7 mouse cellular contexts compared by ENCODE assay signal in the genomic region with DNA sequence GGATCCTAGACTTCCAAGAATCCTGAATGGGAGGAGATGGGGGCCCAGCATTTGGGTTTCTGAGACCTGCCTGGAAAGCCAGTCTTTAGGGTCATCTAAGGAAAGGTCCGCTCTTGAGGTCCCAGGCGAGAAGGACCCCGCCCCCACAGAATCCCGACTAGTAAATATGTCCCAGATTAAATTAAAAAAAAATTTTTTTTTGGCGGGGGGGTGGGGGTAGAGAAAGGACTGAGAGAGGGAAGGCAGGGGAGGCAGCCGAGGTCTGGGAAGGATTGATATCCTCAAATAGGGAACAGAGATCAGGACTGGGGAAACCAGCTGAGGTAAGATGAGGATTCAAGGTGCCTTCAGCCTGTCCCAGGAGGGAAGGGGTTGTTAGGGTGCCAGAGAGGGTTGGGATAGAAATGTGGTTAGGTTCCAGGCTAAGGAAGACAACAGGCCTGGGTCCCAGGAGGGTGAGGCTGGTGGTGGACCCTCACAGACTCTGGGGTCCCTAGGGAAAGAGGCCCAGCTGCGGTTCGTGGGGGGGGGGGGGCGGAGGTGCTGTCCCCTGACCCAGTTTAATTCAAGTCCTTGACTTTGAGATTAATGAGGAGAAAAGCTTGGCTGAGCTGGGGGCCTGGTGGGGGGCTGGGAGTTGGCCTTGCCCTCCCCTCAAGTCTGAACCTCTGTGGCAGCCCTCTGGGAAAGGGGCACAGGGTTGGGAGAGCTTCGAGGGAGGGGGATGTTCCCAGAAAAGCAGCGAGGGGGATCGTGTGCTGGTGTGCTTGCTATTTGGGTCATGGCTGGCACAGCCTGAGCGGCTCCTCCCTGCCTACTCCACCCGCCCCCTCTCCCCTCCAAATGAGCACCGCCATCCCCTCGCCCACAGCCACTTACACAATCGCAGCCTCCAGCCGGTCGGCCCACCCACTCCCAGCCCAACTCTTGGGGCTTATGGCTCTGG. TPM values are rescaled to one million over a fixed set of nuclear protein-coding genes. Genes with fewer than 3 reads are reported as not detected.
DNase-seq lines count a peak whose midpoint lies in the region.

No protein-coding gene starts in this region.

- H3K9me3 ChIP-seq in forebrain, embryonic 10.5 days, result no peaks in the 10 kb centered on the region

- intact Hi-C loops in left cerebral cortex, postnatal 25 days (cut with DNase I), result loop anchor here (1.0 kb wide), 2 partner anchors 29 to 33 kb away; no protein-coding TSS in a partner anchor

- peaks cover 28% of the 10 kb centered on the region for H3K27me3 ChIP-seq in forebrain, embryonic 10.5 days (ENCODE audit: poor library complexity, severe bottlenecking)

- WGBS in forebrain, embryonic 10.5 days, result 18% methylated on average over 19 of the region's 19 CpGs

- peaks cover 66% of the 10 kb centered on the region for H3K4me1 ChIP-seq in forebrain, embryonic 10.5 days

- H3K27ac ChIP-seq in forebrain, embryonic 10.5 days, result peak overlapping the region; percentile 93

- H3K36me3 ChIP-seq in forebrain, embryonic 10.5 days (replicated peaks), result peaks cover 3% of the 10 kb centered on the region

- DNase-seq in left cerebral cortex, adult 18-20 months (ENCODE audit: low spot score in 2 of 2), result peak; percentile 64 to 80
- DNase-seq in left cerebral cortex, adult 11 months (ENCODE audit: low spot score), result no peak
- no peak for DNase-seq in forebrain, embryonic 10.5 days (ENCODE audit: extremely low spot score, low spot score)
- DNase-seq in left cerebral cortex, postnatal 25 days (ENCODE audit: low spot score in 2 of 2), result peak; percentile 57 to 85
- peak; percentile 59 for DNase-seq in right cerebral cortex, postnatal 14 days
- DNase-seq in spleen, adult 18-20 months, result no peak
- no peak for DNase-seq in frontal cortex, postnatal 25 days (ENCODE audit: low spot score in 2 of 2)

- peak overlapping the region; percentile 81 for H3K4me3 ChIP-seq in forebrain, embryonic 10.5 days

RNA-seq across cellular contexts. Expression of gene Ttyh1, which starts 1.0 kb away (rescaled TPM):
- 100 to 1,000 TPM; 597 TPM for total RNA-seq in left cerebral cortex, adult 18-20 months (2021)
- polyA plus RNA-seq in forebrain, embryonic 10.5 days (2016; fragmentation: Nextera tagmentation; extraction: Ambion mirVana), result 32.6 and 33.0 TPM in 2 replicates
- total RNA-seq in left cerebral cortex, postnatal 25 days (2021), result 100 to 1,000 TPM; 743 to 807 TPM

RNA-seq across cellular contexts. Expression of gene Leng8, which starts 16.6 kb away (rescaled TPM):
- total RNA-seq in left cerebral cortex, adult 18-20 months (2021), result 100 to 1,000 TPM; 125 to 149 TPM
- 60.6 and 61.5 TPM in 2 replicates for polyA plus RNA-seq in forebrain, embryonic 10.5 days (2016; fragmentation: Nextera tagmentation; extraction: Ambion mirVana)
- 100 to 1,000 TPM; 120 to 142 TPM for total RNA-seq in left cerebral cortex, postnatal 25 days (2021)

RNA-seq across cellular contexts. Expression of gene Leng9, which starts 29.9 kb away (rescaled TPM):
- total RNA-seq in left cerebral cortex, adult 18-20 months (2021), result 1 to 10 TPM; 6.0 to 6.9 TPM
- polyA plus RNA-seq in forebrain, embryonic 10.5 days (2016; fragmentation: Nextera tagmentation; extraction: Ambion mirVana), result 1.7 and 1.8 TPM in 2 replicates
- 1 to 10 TPM; 6.8 to 7.2 TPM for total RNA-seq in left cerebral cortex, postnatal 25 days (2021)

RNA-seq across cellular contexts. Expression of gene Cdc42ep5, which starts 44.4 kb away (rescaled TPM):
- 1 to 10 TPM; 3.6 to 4.1 TPM for total RNA-seq in left cerebral cortex, adult 18-20 months (2021)
- polyA plus RNA-seq in forebrain, embryonic 10.5 days (2016; fragmentation: Nextera tagmentation; extraction: Ambion mirVana), result 18.3 and 22.1 TPM in 2 replicates
- total RNA-seq in left cerebral cortex, postnatal 25 days (2021), result 1 to 10 TPM; 1.4 to 1.9 TPM

RNA-seq across cellular contexts. Expression of gene Lair1, which starts 57.2 kb away (rescaled TPM):
- total RNA-seq in left cerebral cortex, adult 18-20 months (2021), result 1 to 10 TPM; 5.9 to 7.1 TPM
- 0.26 and 0.51 TPM in 2 replicates for polyA plus RNA-seq in forebrain, embryonic 10.5 days (2016; fragmentation: Nextera tagmentation; extraction: Ambion mirVana)
- 1 to 10 TPM; 5.2 to 6.6 TPM for total RNA-seq in left cerebral cortex, postnatal 25 days (2021)

Comparison
In these comparisons a context has a peak if more than half of its experiments do, and no peak if none do; other contexts are left out.
1. DNase-seq: peak in left cerebral cortex, adult 18-20 months (2 of 2), left cerebral cortex, postnatal 25 days (2 of 2) and right cerebral cortex, postnatal 14 days (single experiment); none in left cerebral cortex, adult 11 months (single experiment), forebrain, embryonic 10.5 days (single experiment), spleen, adult 18-20 months (0 of 2) and frontal cortex, postnatal 25 days (0 of 2).